Mouse (Mus musculus) cerebellum, adult 2 months (tissue): Measurements from ENCODE around the gene Tle6. TPM values are rescaled to one million over a fixed set of nuclear protein-coding genes. Genes with fewer than 3 reads are reported as not detected.

Experiments
- DNase-seq, 2 experiments: peaks; one replicate each; pipeline ENCODE4 v3.0.0; 2021
- H3K27ac ChIP-seq: fragments of 200-500 bp; 2 replicates; pipeline ENCODE4 v1.5.1; 2012; ENCODE audit warnings: low read length, control low read depth, inconsistent platforms; ENCODE audit not compliant: insufficient read depth
- H3K27me3 ChIP-seq: fragments of 200-500 bp; 2 replicates; pipeline ENCODE4 v1.6.1; 2012; ENCODE audit warnings: inconsistent platforms, mild to moderate bottlenecking, low read length, moderate library complexity; ENCODE audit not compliant: control insufficient read depth, insufficient read depth
- H3K4me1 ChIP-seq: fragments of 200-500 bp; 2 replicates; pipeline ENCODE4 v1.6.1; 2011; ENCODE audit warnings: low read length; ENCODE audit not compliant: control insufficient read depth, insufficient read depth
- H3K4me3 ChIP-seq: fragments of 200-500 bp; replicated peaks from 2 replicates; pipeline ENCODE3; 2011; ENCODE audit warnings: mild to moderate bottlenecking, low read depth, low read length, control low read depth; ENCODE audit not compliant: insufficient read depth
- CTCF ChIP-seq: fragments of 200-500 bp; IDR thresholded peaks from 2 replicates; pipeline ENCODE4 v1.5.1; 2011; ENCODE audit warnings: low read depth, mild to moderate bottlenecking, control low read depth, low read length, moderate library complexity, borderline replicate concordance; ENCODE audit not compliant: insufficient read depth
- POLR2A ChIP-seq: fragments of 200-500 bp; IDR thresholded peaks from 2 replicates; pipeline ENCODE4 v1.6.1; 2011; ENCODE audit warnings: low read length, control low read depth, borderline replicate concordance; ENCODE audit not compliant: insufficient read depth
- WGBS: fragments of 180-500 bp; shearing (Covaris S2); methylation state at CpG from one replicate; pipeline ENCODE4 v1.1.7; 2018; 5-methylcytosine and 5-hydroxymethylcytosine counted together
- polyA plus RNA-seq: library from polyadenylated mRNA; depleted of rRNA; stranded (reverse); fragments of >200 nt; gene quantifications from 2 replicates; pipeline ENCODE4 v1.2.3, GENCODE M21; 2012

The Tle6 gene
- polyA plus RNA-seq, 1 experiment = 9.6 TPM

- Histone ChIP-seq H3K27me3 (no peaks in the 10 kb centered on the region), H3K4me3 (no peak overlapping the region), H3K4me1 (peaks cover 22% of the 10 kb centered on the region), H3K27ac (peak overlapping the region; percentile 54; the same call in 1 of the 2 replicates)
- DNase-seq = peak; percentile 69 to 70
- TF ChIP-seq CTCF (peak; percentile 58), POLR2A (no peak)
- 6% methylated on average over 4 of the region's 4 CpGs for WGBS
Observed at GRCm38 (mm10) chr10:81602741-81603151, 1.9 kb upstream of the Tle6 start.

- no peak for DNase-seq
- WGBS = 58% methylated on average over 7 of the region's 7 CpGs
- Histone ChIP-seq H3K27ac (no peak overlapping the region), H3K4me1 (peaks cover 31% of the 10 kb centered on the region), H3K27me3 (no peaks in the 10 kb centered on the region), H3K4me3 (no peak overlapping the region)
- TF ChIP-seq POLR2A = no peak
- TF ChIP-seq CTCF = no peak
Observed at GRCm38 (mm10) chr10:81601396-81601905, 578 bp upstream of the Tle6 start.

- Histone ChIP-seq H3K27ac (no peak overlapping the region), H3K4me3 (no peak overlapping the region), H3K4me1 (peaks cover 31% of the 10 kb centered on the region), H3K27me3 (no peaks in the 10 kb centered on the region)
- DNase-seq = peak in 1 of 2 experiments; percentile 17
- WGBS = 74% methylated on average over 10 of the region's 10 CpGs
- TF ChIP-seq CTCF = no peak
- no peak for TF ChIP-seq POLR2A
Observed at GRCm38 (mm10) chr10:81600096-81600495, 777 bp downstream of the Tle6 start.

GRCm38 (mm10) chr10:81599630-81600029 is 1.2 kb downstream of the Tle6 start:
- no peaks in the 10 kb centered on the region for H3K27me3 ChIP-seq
- no peak overlapping the region for H3K4me3 ChIP-seq
- TF ChIP-seq POLR2A (no peak), CTCF (no peak)
- H3K27ac ChIP-seq = no peak overlapping the region
- 88% methylated on average over 5 of the region's 5 CpGs for WGBS
- no peak for DNase-seq
- peaks cover 27% of the 10 kb centered on the region for H3K4me1 ChIP-seq

- TF ChIP-seq POLR2A = no peak
- TF ChIP-seq CTCF = no peak
- WGBS = 82% methylated on average over 6 of the region's 6 CpGs
- Histone ChIP-seq H3K27me3 (no peaks in the 10 kb centered on the region), H3K4me1 (peaks cover 31% of the 10 kb centered on the region), H3K27ac (no peak overlapping the region), H3K4me3 (no peak overlapping the region)
- DNase-seq = no peak
Observed at GRCm38 (mm10) chr10:81598871-81599270, 2.0 kb downstream of the Tle6 start.

GRCm38 (mm10) chr10:81598342-81598741 is 2.5 kb downstream of the Tle6 start:
- Histone ChIP-seq H3K27me3 (no peaks in the 10 kb centered on the region), H3K4me1 (peaks cover 36% of the 10 kb centered on the region), H3K27ac (no peak overlapping the region), H3K4me3 (no peak overlapping the region)
- TF ChIP-seq POLR2A (no peak), CTCF (no peak)
- no peak for DNase-seq
- WGBS = 69% methylated on average over 3 of the region's 3 CpGs

GRCm38 (mm10) chr10:81597137-81597950 is 3.5 kb downstream of the Tle6 start:
- DNase-seq = peak in 1 of 2 experiments; percentile 33
- H3K27ac ChIP-seq = no peak overlapping the region
- TF ChIP-seq POLR2A (no peak), CTCF (no peak)
- H3K4me3 ChIP-seq = no peak overlapping the region
- peaks cover 43% of the 10 kb centered on the region for H3K4me1 ChIP-seq
- H3K27me3 ChIP-seq = no peaks in the 10 kb centered on the region
- 24% methylated on average over 12 of the region's 12 CpGs for whole genome bisulfite sequencing

- Histone ChIP-seq H3K27ac (no peak overlapping the region), H3K27me3 (no peaks in the 10 kb centered on the region), H3K4me3 (no peak overlapping the region), H3K4me1 (peaks cover 47% of the 10 kb centered on the region)
- TF ChIP-seq POLR2A (no peak), CTCF (no peak)
- peak in 1 of 2 experiments; percentile 11 for DNase-seq
- WGBS = 76% methylated on average over 10 of the region's 10 CpGs
Observed at GRCm38 (mm10) chr10:81596611-81597010, 4.3 kb downstream of the Tle6 start.

GRCm38 (mm10) chr10:81595599-81595998 is 5.3 kb downstream of the Tle6 start:
- WGBS = 47% methylated on average over 5 of the region's 5 CpGs
- H3K4me3 ChIP-seq = no peak overlapping the region
- TF ChIP-seq POLR2A (no peak), CTCF (no peak)
- H3K27ac ChIP-seq = no peak overlapping the region
- DNase-seq = no peak
- H3K4me1 ChIP-seq = peaks cover 41% of the 10 kb centered on the region
- H3K27me3 ChIP-seq = no peaks in the 10 kb centered on the region
